Mouse (Mus musculus) cerebellum, adult 11 months (tissue): ENCODE data around the gene Abraxas2.

ENCODE experiments used
- DNase-seq: peaks from one replicate; pipeline ENCODE4 v3.0.0; 2022

Abraxas2 gene

DNA sequence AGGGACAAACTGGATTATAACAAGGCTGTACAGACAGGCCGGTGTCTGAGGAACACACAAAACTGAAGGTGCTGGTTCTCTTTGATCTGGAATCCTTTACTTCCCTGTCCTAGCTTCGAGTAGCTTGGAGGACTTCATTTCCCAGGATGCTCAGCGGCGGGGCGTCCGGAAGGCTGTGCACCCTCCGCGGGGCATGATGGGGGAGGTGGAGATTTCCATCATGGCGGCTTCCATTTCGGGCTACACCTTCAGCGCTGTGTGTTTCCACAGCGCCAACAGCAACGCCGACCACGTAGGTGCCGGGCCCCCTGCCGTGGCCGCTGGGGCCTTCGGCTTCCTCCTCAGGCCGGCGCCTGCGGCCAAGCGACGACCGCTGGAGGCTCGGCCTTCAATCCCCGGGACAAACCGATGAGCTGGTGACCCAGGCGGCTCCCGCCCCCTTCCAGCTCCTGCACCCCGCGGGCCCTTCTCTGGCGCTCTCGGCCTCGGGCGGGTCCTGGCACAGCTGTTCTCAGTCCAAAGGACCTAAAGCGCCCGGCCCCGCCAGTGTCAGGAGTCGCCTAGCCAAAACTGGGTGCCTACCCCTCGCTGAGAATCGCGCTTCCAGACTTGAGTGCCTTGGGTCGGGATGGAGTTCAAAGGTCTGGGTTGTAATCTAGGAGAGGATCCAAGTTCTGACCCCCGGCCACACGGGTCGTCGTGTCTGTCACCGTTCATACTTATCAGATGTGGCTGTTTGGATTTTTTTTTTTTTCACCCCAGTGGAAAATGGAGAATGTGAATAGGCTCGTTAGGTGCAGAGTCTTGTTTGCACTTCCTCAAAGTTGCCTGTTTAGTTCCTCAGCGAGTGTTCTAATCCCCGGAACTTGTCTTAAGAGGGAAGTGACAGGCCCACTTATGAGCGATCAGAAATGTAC lies at the start of gene Abraxas2:
Gene Abraxas2 (plus strand): TSS at position 184 of the 917 bp plus-strand sequence.
- DNase-seq: peak; percentile 81

DNA sequence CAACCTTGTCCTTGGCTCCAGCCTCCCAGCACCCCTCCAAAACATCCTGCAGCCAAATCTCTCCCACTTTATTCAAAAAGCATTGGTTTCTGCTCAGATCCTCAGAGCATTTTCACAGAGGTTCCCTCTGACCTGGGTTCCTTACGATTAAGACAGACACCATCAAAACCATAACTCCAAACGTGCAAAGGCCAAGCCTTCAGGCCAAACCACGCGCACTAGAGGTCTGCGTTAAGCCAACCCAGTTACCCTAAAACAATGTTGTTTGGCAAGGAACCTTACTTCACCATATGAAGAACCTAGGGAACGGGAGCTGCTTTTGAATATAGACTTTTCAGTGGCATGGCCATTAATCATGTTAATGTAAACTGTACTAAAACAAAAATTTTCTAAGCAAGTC lies 49.3 kb upstream of the Abraxas2 start:
- DNase-seq: no peak

DNA sequence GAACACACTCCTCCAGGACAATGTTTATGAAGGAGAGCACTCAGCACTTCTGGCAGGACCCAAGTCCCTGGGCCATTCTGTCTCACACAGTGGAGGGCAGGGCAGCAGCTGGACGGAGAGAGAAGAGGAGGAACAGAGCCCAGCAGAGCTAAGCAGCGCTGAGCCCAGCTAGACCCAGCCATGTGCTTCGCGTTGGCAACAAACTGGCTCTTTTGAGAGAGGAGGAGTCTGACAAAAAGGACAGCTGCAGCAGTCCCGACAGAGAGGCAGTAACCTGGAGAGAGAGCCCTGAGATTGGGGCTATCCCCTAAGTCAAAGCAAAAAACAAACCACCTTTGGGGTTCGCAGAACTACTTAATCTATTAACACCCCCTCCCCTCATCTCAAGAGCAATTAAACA lies 48.7 kb upstream of the Abraxas2 start:
- DNase-seq: peak; percentile 51

DNA sequence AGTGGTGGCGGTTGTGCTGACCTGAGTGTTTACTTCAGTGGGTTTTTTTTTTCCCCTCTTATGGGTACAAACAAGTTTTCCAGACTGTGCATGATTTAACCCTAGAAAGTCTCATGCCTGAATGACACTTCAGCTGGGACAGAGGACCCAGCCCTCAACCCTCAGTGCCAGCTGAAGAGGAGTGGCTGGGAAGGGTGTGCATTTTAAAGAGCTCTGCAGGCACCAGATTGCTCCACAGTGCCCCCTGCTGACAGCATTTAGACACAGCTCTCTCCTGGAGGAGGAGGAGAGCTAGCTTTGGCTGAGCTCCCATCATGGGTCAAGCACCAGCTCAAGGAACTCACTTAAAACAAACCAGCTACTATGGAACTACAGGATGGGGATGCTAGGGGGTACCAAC lies 48.1 kb upstream of the Abraxas2 start:
- DNase-seq: peak; percentile 92

- peak; percentile 52 for DNase-seq
These were observed 47.1 kb upstream of the Abraxas2 start for GRCm38 (mm10) chr7:132811716-132812618.

GRCm38 (mm10) chr7:132812619-132813415 lies 46.2 kb upstream of the Abraxas2 start:
- DNase-seq: peak; percentile 58

DNA sequence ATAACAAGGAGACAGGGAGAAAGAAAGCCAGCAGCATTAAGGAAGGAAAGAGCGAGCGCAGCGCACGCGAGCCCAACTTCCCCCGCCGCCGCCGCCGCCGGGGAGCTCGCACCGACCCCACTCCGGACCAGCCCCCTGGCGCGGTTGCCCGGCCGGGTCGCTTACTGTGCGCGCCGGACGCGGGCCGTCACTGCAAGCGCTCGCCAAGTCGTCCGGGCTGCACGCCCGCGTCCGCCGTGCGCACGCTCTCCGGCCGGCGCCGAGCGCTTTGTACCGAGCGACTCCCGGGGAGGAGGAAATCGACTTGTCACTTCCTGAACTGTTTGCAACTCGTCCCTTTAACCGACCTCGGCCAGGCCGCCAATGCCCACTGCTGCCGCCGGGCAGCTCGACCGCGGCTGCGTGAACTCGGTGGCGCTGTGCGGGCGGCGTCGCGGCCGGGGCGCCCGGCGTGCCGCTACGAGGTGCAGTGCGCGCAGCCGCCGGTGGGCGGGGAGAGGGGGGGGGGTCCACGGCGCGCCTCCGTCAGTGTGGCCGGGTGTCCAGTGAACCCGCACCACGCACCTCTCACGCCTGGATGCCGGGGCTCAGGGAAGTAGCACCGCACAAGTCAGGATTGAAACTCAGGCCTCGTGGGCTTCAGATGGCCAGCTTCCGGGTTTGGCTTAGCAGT lies 45.5 kb upstream of the Abraxas2 start, which contains the start of gene Fam53b:
Gene Fam53b (minus strand): TSS at position 471 of the 673 bp plus-strand sequence.
- DNase-seq: peak; percentile 79

- no peak for DNase-seq
These were observed 45.0 kb upstream of the Abraxas2 start for GRCm38 (mm10) chr7:132814089-132814450.

- peak; percentile 6 for DNase-seq
These were observed 43.9 kb upstream of the Abraxas2 start for GRCm38 (mm10) chr7:132815081-132815480.

DNA sequence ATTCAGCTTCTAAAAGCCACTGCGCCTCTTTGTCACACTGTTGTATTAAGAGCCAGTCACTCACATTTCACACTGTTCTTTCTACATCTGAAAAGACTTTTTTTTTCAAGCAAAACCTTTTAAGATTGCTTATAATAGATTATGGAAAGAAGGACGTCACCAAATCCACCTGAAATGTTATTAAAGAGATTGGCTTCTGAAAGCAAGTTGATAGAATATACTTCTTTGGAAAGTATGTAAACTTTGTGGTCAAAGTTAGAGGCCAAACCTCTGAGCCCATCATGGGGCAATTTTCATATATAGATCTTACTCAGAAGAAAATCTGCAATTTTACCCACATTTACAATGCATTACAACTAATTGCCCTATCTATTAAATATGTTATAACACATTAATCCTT lies 42.5 kb upstream of the Abraxas2 start:
- DNase-seq: no peak

DNA sequence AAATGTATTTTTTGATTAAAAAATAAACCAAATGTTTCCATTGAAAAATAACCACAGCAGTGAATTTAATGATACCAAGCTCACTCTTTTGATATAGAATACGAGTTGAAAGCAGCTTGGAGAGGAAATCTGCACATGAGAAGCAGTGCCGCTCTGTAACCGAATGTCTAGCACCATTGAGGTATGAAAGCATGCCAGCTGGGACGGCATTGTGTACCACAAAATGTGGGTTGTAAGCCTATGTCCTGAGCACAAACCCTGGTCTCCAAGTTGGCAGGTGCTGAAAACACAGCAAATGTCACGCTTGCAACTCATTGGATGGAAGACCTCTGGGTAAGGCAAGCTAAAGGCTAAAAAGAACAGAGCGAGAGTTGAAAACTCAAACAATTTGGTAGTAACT lies 42.0 kb upstream of the Abraxas2 start:
- DNase-seq: no peak

GRCm38 (mm10) chr7:132820692-132821091 lies 38.3 kb upstream of the Abraxas2 start:
- no peak for DNase-seq

DNA sequence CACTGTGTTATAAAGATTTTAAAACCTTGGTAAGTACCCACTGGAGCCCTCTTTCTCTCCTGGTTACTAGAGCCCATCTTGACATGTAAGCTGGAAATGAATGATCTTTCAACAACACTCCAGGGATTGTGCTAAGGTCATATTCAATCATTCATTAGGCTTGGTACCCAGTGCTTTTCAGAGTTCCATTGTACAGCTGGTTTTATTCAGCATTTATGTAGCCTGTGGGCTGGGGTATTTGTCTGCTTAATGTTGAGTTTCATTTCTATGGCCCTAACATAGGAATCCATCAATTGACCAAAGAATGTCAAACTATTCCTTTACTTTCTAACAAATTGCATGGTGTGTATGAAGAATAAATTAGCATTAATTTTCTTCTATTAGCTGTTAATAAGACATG lies 35.2 kb upstream of the Abraxas2 start:
- no peak for DNase-seq

DNA sequence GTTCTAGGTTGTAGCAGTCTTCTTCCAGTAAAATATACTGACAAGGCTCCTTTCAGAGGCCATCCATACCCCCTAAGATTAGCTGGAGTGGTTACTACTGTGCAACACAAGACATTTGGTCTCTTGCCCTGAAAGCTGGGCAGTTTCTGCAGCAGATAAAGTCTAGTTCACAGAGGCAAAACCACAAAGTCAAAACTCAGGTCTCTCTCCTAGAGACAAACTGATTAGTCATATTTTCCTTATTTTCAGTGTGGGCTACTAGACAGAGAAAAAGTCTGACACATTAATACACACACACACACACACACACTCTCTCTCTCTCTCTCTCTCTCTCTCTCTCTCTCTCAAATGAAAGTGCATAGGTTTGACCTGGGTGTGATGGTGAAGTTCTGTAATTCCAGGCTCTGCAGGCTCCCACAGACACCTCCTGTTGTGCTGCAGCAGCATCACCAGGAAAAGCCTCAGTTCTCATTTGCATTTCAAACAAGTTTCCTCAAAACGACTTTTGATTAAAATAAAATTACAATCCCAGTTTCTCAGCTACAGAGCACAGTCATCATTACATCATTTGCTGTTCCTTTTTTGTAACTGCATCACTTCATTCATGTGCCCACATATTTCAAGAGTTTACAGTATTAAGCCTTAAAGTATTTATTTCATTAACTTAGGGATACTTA lies 34.5 kb upstream of the Abraxas2 start:
- DNase-seq: no peak

DNA sequence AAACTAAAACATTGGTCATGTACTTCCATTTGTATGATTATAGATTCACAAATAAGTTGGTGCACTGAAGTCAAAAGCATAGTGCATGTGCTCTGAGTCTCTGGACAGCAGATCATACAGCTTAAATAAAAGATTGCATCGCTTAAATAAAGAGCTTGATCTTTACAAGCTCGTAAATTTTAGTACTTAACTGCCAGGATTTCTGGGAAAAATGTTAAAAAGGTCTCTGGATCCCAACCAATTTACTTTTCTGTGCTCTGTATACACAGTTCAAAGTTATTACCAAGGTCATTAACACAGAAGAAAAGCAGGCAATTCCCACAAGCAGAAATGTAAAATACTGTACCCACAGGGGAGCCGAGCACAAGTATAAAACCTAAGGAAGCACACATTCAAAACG lies 28.1 kb upstream of the Abraxas2 start:
- DNase-seq: no peak

GRCm38 (mm10) chr7:132841287-132841686 lies 17.7 kb upstream of the Abraxas2 start:
- DNase-seq: no peak

DNA sequence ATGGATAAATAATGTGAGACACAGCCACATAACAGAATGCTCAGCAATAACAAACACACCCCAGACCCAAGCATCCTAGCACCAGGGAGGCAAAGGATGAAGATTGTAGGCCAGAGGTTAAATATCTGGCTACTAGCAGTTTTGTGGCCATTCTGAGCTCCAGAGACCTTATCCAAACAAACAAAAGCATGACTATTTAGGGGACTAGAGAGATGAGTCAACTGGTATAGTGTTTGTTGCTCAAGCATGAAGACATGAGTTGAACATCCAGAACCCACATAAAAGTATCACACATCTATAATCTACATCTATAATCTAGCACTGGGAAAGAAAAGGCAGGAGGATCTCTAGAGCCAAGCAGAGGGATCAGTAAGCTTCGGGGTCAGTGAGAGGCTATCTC lies 16.6 kb upstream of the Abraxas2 start:
- no peak for DNase-seq

GRCm38 (mm10) chr7:132843152-132843551 lies 15.9 kb upstream of the Abraxas2 start:
- DNase-seq: no peak

- peak; percentile 81 for DNase-seq
These were observed 6.7 kb upstream of the Abraxas2 start, which contains the start of gene Eef1akmt2 for GRCm38 (mm10) chr7:132852173-132852844. Gene Eef1akmt2 (minus strand): TSS chr7:132852673.

DNA sequence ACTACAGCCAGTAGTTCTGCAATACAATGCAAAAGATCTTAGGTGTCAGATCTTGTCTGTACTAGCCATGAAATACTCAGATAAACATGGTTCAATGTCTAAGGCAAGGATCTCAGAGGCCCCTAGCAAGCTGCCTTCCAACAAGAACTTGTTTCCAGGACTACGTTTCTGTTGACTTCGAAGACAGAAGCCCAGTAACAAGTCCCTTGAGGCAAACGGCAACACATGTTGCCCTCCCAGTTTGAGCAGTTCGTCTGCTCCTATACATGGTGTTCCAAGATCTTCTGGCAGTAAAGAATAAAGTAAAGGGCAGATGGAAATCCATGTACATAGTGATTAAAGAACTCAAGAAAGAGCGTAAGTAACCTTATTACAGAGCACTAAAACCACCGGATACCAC lies 5.7 kb upstream of the Abraxas2 start:
- DNase-seq: no peak

DNA sequence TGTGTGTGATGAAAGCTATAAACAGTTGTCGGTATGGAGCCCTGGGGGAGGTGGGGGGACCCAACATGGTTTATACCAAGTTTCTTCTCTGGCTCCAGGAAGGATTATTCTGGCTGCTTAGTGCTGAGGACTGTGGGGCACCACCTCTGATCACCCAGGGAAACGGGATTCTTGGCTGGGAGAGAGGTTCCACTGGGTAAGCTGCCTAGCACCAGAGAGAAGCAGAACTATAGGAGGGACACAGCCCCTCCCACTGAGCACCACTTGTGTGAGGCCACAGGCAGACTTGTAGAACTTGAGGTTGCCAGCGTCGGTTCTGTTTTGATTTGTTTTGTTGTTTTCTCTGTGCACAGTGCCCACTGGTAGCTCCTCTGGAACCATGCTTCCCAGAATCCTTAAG lies 5.1 kb upstream of the Abraxas2 start:
- no peak for DNase-seq
